Mouse (Mus musculus): ENCODE results near the gene Cyp2g1.
"Not testable (repeated sequence)": the region's sequence is repeated elsewhere in the genome, so short reads cannot be mapped to it uniquely, and the experiment has no call there.

Cyp2g1 gene

GRCm38 (mm10) chr7:26808592-26808991 lies at the start of gene Cyp2g1:
TSS of gene Cyp2g1 (plus strand) at chr7:26808892.
- in situ Hi-C loops (cut with MboI; ENCODE audit: low sequenced_read_pairs): no loop called here

- in situ Hi-C loops (cut with MboI; ENCODE audit: low sequenced_read_pairs): loop anchor here (25.0 kb wide), 1 partner anchor 520 kb away; no protein-coding TSS in a partner anchor
Observed at GRCm38 (mm10) chr7:26767084-26767483, 41.6 kb upstream of the Cyp2g1 start.

GRCm38 (mm10) chr7:26769881-26770470 lies 38.7 kb upstream of the Cyp2g1 start:
- in situ Hi-C loops (cut with MboI; ENCODE audit: low sequenced_read_pairs): loop anchor here (25.0 kb wide), 1 partner anchor 517 kb away; no protein-coding TSS in a partner anchor

- in situ Hi-C loops (cut with MboI; ENCODE audit: low sequenced_read_pairs): loop anchor here (25.0 kb wide), 1 partner anchor 514 kb away; no protein-coding TSS in a partner anchor
Observed at GRCm38 (mm10) chr7:26772866-26773586, 35.7 kb upstream of the Cyp2g1 start.

- in situ Hi-C loops (cut with MboI; ENCODE audit: low sequenced_read_pairs): no loop called here
Observed at GRCm38 (mm10) chr7:26775866-26776265, 32.8 kb upstream of the Cyp2g1 start.

GRCm38 (mm10) chr7:26777806-26778205 lies 30.9 kb upstream of the Cyp2g1 start:
- in situ Hi-C loops (cut with MboI; ENCODE audit: low sequenced_read_pairs): no loop called here

- in situ Hi-C loops (cut with MboI; ENCODE audit: low sequenced_read_pairs): no loop called here
Observed at GRCm38 (mm10) chr7:26778474-26778873, 30.2 kb upstream of the Cyp2g1 start.

GRCm38 (mm10) chr7:26779799-26780416 lies 28.8 kb upstream of the Cyp2g1 start:
- in situ Hi-C loops (cut with MboI; ENCODE audit: low sequenced_read_pairs): no loop called here

- in situ Hi-C loops (cut with MboI; ENCODE audit: low sequenced_read_pairs): no loop called here
Observed at GRCm38 (mm10) chr7:26780510-26780909, 28.2 kb upstream of the Cyp2g1 start.

GRCm38 (mm10) chr7:26780998-26781766 lies 27.5 kb upstream of the Cyp2g1 start:
- in situ Hi-C loops (cut with MboI; ENCODE audit: low sequenced_read_pairs): no loop called here

- in situ Hi-C loops (cut with MboI; ENCODE audit: low sequenced_read_pairs): no loop called here
Observed at GRCm38 (mm10) chr7:26781767-26782131, 26.9 kb upstream of the Cyp2g1 start.

GRCm38 (mm10) chr7:26783163-26783562 lies 25.5 kb upstream of the Cyp2g1 start:
- in situ Hi-C loops (cut with MboI; ENCODE audit: low sequenced_read_pairs): no loop called here

- in situ Hi-C loops (cut with MboI; ENCODE audit: low sequenced_read_pairs): not testable (repeated sequence)
Observed at GRCm38 (mm10) chr7:26786013-26786412, 22.7 kb upstream of the Cyp2g1 start.

- in situ Hi-C loops (cut with MboI; ENCODE audit: low sequenced_read_pairs): no loop called here
Observed at GRCm38 (mm10) chr7:26789984-26790383, 18.7 kb upstream of the Cyp2g1 start.

- in situ Hi-C loops (cut with MboI; ENCODE audit: low sequenced_read_pairs): no loop called here
Observed at GRCm38 (mm10) chr7:26800104-26800503, 8.6 kb upstream of the Cyp2g1 start.

- in situ Hi-C loops (cut with MboI; ENCODE audit: low sequenced_read_pairs): no loop called here
Observed at GRCm38 (mm10) chr7:26800996-26801395, 7.7 kb upstream of the Cyp2g1 start.

- in situ Hi-C loops (cut with MboI; ENCODE audit: low sequenced_read_pairs): not testable (repeated sequence)
Observed at GRCm38 (mm10) chr7:26831556-26832292, 23.0 kb downstream of the Cyp2g1 start.

GRCm38 (mm10) chr7:26832668-26833067 lies 24.0 kb downstream of the Cyp2g1 start:
- in situ Hi-C loops (cut with MboI; ENCODE audit: low sequenced_read_pairs): not testable (repeated sequence)

GRCm38 (mm10) chr7:26835059-26835458 lies 26.4 kb downstream of the Cyp2g1 start, which contains the start of gene Cyp2a5:
TSS of gene Cyp2a5 (plus strand) at chr7:26835305.
- in situ Hi-C loops (cut with MboI; ENCODE audit: low sequenced_read_pairs): not testable (repeated sequence)

GRCm38 (mm10) chr7:26843400-26843799 lies 34.7 kb downstream of the Cyp2g1 start:
- in situ Hi-C loops (cut with MboI; ENCODE audit: low sequenced_read_pairs): not testable (repeated sequence)

Data from CH12F3 (cell line).